Mouse (Mus musculus) NIH3T3 (cell line): ENCODE results near the gene Sp2.

Source experiments
- DNase-seq: peaks from one replicate; pipeline ENCODE4 v3.0.0-alpha.2; 2012; ENCODE audit warnings: low read depth

Sp2 gene

DNA sequence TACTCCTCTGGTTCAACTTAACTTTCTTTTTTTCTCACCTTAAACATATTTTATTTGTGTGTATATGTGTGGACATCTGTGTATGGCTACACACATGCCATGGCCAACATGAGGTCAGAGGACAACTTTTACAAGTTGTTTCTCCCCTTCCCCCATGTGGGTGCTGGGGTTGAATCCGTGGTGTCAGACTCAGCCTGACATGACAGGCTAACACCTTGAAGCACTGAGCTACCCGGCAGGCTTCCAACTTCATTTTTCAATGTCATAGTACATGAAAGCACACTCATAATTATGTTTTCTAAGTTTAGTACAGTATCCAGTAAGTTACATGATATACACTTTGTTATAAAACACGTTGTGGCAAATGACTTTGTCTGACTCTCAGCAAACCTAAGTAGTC lies 12.4 kb downstream of the Sp2 start:
- DNase-seq = peak; percentile 59

DNA sequence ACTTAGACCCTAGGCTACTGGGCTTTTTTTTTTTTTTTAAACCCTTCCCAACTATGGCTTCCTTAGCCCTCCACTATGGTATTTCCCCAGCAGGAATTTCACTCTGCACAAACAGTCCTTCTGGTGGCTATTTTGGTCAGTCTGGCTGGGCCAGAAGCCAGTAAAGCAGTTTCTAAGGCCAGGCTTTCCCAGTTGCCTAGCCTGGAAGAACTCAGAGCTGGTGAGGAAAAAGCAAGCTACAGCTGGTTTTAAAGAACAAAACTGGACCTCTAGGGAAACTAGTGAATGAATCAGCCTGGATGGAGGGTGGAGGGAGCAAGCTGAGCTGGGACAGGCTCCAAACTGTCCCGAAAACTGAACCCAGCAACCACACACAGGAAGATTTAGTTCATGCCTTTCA lies 13.0 kb downstream of the Sp2 start:
- DNase-seq = peak; percentile 95

GRCm38 (mm10) chr11:96969280-96969722 lies 13.5 kb downstream of the Sp2 start:
- DNase-seq = peak; percentile 35

GRCm38 (mm10) chr11:96968476-96968875 lies 14.3 kb downstream of the Sp2 start:
- no peak for DNase-seq

GRCm38 (mm10) chr11:96967544-96968269 lies 15.1 kb downstream of the Sp2 start:
- DNase-seq = no peak

GRCm38 (mm10) chr11:96966914-96967543 lies 15.7 kb downstream of the Sp2 start:
- DNase-seq = peak; percentile 34

- DNase-seq = no peak
Observed at GRCm38 (mm10) chr11:96966172-96966571, 16.6 kb downstream of the Sp2 start.

DNA sequence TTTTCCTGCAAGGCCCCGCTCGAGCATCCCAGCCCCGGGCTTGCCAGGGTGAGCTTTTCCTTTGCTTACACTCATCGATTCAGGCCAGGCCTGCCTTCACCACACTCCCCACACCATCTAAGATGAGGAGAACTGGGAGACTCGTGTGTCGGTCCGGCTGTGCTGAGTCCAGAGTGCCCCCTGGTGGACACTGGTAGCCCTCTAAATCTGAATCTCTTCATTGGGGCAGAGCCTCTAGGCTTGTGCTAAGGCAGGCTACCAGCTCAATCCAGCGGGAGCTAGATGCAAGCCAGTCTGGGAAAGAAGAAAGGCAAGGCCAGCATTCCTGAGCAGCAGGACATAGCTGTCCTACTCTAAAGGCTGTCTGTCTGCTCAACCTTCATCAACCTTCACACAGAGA lies 19.2 kb downstream of the Sp2 start:
- peak; percentile 96 for DNase-seq

DNA sequence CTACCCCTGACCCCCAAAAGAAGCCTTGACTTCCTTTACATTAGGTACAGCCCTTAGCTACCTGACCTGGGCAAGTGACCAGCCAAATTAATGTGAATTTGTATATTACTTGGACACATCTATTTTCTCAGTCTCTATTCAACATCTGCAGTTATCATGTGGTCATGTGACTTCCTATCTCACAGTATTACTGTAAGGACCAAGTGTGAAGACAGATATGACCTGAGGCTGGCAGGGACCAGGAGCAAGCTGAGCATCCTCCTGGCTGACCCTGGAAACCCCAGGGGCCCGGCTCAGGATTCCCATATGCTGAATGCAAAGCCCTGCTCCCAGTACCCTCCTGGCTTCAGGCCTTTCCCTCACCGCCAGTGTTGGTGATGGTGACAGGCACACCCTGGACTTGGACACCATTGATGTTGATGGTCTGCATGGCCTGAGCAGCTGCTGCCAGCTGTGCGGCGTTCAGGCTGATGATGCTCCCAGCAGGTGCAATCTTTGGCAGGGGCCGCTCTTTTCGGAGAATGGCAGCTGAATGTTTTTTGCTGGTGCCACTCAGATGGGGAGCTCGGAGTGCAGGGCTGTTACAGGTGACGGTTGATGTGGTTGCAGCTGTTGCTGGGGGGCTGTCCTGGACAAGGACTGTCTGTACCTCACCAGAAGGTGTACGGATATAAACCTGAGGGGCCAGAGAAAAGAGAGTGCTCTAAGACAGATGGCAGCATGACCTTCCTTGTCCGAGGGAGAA lies 25.5 kb downstream of the Sp2 start:
- no peak for DNase-seq

GRCm38 (mm10) chr11:96956009-96956724 lies 26.6 kb downstream of the Sp2 start:
- no peak for DNase-seq

- no peak for DNase-seq
Observed at GRCm38 (mm10) chr11:96955094-96955493, 27.7 kb downstream of the Sp2 start.

DNA sequence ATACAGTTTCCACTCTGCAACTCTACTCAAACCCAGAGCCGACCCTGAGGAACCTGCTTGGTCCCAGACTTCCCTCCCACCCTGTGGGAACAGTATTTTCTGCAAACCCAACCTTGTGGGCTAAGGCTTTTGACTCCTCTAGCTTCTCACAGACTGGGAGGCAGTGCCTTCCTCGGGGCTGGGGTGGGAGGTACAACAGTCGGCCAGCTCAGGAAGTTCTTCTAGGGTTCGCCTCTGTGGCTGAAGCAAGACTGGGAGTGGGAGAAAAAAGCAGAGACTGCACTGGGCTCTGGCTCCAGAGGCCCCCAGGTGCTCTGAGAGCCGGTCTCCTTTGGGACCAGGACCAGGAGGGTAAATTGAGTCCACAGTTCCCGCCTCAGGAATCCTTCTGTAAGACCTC lies 29.9 kb downstream of the Sp2 start:
- DNase-seq = no peak

DNA sequence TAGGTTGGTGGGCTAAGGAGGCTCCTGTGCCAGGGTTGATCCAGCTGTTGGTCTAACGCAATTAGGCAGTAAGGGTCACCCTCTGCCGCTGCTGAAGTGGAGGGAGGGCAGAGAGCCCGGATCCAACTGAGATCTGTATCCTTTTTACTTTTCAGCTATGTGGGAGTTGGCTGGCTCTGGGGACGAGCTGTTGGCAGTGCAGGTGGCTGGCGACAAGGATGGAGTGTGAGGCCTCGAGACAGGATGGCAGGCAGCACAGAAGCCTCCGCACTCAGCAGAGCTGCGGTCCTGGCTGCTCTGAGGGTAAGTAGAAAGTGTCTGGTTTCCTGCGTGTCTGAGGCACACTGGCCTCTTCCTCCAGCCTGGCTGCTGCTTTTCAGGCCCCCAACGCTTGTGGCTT lies 30.3 kb downstream of the Sp2 start:
- DNase-seq = no peak

GRCm38 (mm10) chr11:96950767-96951166 lies 32.0 kb downstream of the Sp2 start:
- no peak for DNase-seq

GRCm38 (mm10) chr11:96947849-96948248 lies 34.9 kb downstream of the Sp2 start:
- no peak for DNase-seq

DNA sequence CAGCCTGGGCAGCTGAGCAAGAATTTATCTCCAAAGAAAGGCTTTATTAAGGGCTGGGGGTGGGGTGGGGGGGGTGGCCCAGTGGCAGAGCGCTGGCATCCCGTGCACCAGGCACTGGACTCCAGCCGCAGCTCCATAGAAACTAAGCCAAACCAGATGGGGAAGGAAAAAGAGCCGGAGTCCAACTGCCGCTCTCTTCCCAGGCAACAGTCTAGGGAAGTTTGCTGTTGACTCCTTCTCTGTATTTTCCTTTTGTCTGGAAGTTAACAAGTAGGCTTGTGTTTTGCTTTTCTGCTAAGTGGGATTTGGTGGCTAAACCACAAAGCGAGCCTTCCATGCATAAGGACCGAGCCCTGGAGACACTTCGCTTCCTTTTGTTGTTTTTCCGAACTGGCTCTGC lies 36.3 kb downstream of the Sp2 start:
- no peak for DNase-seq

- no peak for DNase-seq
Observed at GRCm38 (mm10) chr11:96944844-96945580, 37.7 kb downstream of the Sp2 start.

DNA sequence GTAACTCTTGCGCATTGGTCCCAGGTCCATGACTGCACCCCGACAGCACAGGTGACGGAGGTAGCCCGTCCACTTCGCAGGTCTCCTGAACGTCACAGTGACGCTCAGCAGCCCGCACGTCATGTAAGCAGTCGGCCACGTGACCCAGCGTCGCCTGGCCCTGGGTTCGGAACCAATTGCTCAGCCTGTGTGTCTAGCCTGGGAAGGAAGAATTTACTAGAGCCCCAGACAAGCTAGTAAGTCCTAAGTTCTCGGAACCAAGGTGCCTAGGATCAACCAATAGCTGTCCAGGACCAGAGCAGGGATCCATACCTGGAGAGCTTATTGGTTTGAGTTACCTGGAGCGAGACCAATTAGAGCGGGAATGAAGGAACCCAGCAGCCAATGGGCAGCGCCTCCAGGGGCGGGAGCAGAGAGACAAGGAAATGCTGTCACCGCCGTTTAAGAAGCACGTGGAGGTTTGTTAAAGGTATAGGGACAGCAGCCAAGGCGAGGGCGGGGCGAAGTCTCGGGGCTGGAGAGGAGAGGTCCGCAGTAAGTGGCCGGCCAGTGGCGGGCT lies 38.9 kb downstream of the Sp2 start, which contains the start of gene Pnpo:
Gene Pnpo (minus strand): TSS at position 241 of the 559 bp plus-strand sequence.
- peak; percentile 91 for DNase-seq

- DNase-seq = no peak
Observed at GRCm38 (mm10) chr11:96941989-96942590, 40.7 kb downstream of the Sp2 start.

GRCm38 (mm10) chr11:96940578-96941465 lies 41.9 kb downstream of the Sp2 start:
- DNase-seq = no peak
